Mouse (Mus musculus) embryonic facial prominence, embryonic 14.5 days (tissue): ENCODE data around the gene Pglyrp2. TPM values are rescaled to one million over a fixed set of nuclear protein-coding genes. Genes with fewer than 3 reads are reported as not detected.

Experiments used
- ATAC-seq: fragments of 200-750 bp; cut with Nextera tagmentation; 2 replicates; pipeline ENCODE4 v1.8.0; 2017; ENCODE audit warnings: low read depth, moderate number of reproducible peaks, moderate TSS enrichment
- DNase-seq: peaks from one replicate; pipeline ENCODE4 v3.0.0-alpha.2; 2015; ENCODE audit warnings: low spot score
- H3K27ac ChIP-seq: fragments of 300-500 bp; sonication (generic); replicated peaks from 2 replicates; pipeline ENCODE4 v1.5.1; 2014; ENCODE audit warnings: low read depth, mild to moderate bottlenecking, low read length, moderate library complexity
- H3K27me3 ChIP-seq: fragments of 300-500 bp; sonication (generic); replicated peaks from 2 replicates; pipeline ENCODE4 v1.6.1; 2014; ENCODE audit warnings: low read length; ENCODE audit not compliant: control insufficient read depth, insufficient read depth
- H3K36me3 ChIP-seq: fragments of 300-500 bp; sonication (generic); 2 replicates; pipeline ENCODE4 v1.6.1; 2014; ENCODE audit warnings: low read length, mixed read lengths; ENCODE audit not compliant: control insufficient read depth, insufficient read depth
- H3K4me1 ChIP-seq: fragments of 300-500 bp; sonication (generic); 2 replicates; pipeline ENCODE4 v1.6.1; 2014; ENCODE audit warnings: antibody characterized with exemption, low read length; ENCODE audit not compliant: control insufficient read depth, insufficient read depth
- H3K4me2 ChIP-seq: fragments of 300-500 bp; sonication (generic); 2 replicates; pipeline ENCODE4 v1.6.1; 2014; ENCODE audit warnings: low read depth, mild to moderate bottlenecking, low read length, moderate library complexity, mixed read lengths
- H3K4me3 ChIP-seq: fragments of 300-500 bp; sonication (generic); 2 replicates; pipeline ENCODE4 v1.5.1; 2014; ENCODE audit warnings: low read depth, mild to moderate bottlenecking, low read length
- H3K9ac ChIP-seq: fragments of 300-500 bp; sonication (generic); 2 replicates; pipeline ENCODE4 v1.6.1; 2014; ENCODE audit warnings: low read depth, mild to moderate bottlenecking, low read length, moderate library complexity, mixed read lengths
- H3K9me3 ChIP-seq: fragments of 300-500 bp; sonication (generic); 2 replicates; pipeline ENCODE4 v1.6.1; 2016; ENCODE audit warnings: low read length; ENCODE audit not compliant: control insufficient read depth
- WGBS: fragments of 180-500 bp; shearing (Covaris S2); extraction: QIAGEN DNeasy Blood & Tissue Kit; methylation state at CpG from one replicate; pipeline ENCODE4 v1.1.7; 2014; 5-methylcytosine and 5-hydroxymethylcytosine counted together
- polyA plus RNA-seq: library from polyadenylated mRNA; unstranded; fragments of >200 nt; fragmentation: Nextera tagmentation; extraction: Ambion mirVana; gene quantifications from 2 replicates; pipeline ENCODE4 v1.2.1, GENCODE M21; 2014

The Pglyrp2 gene
- polyA plus RNA-seq, 1 experiment from 2014 or later = 0.17 TPM

- H3K27ac ChIP-seq = no peak overlapping the region
- DNase-seq = no peak
- H3K9ac ChIP-seq = no peak overlapping the region
- no peak overlapping the region for H3K4me2 ChIP-seq
- no peaks in the 10 kb centered on the region for H3K9me3 ChIP-seq
- 71% methylated on average over 15 of the region's 15 CpGs for WGBS
- H3K4me3 ChIP-seq = no peak overlapping the region
- H3K4me1 ChIP-seq = no peaks in the 10 kb centered on the region
- H3K27me3 ChIP-seq = no peaks in the 10 kb centered on the region
- no peak for ATAC-seq
- peaks cover 15% of the 10 kb centered on the region; the same call in 1 of the 2 replicates for H3K36me3 ChIP-seq
Observed at GRCm38 (mm10) chr17:32376475-32376874, 47.5 kb downstream of the Pglyrp2 start.

- H3K27ac ChIP-seq = no peak overlapping the region
- peaks cover 12% of the 10 kb centered on the region for H3K36me3 ChIP-seq
- peak; percentile 28; the same call in 1 of the 2 replicates for ATAC-seq
- peaks cover 7% of the 10 kb centered on the region; the same call in 1 of the 2 replicates for H3K4me1 ChIP-seq
- peak overlapping the region; percentile 22; the same call in 1 of the 2 replicates for H3K9ac ChIP-seq
- 19% methylated on average over 11 of the region's 17 CpGs for WGBS
- no peaks in the 10 kb centered on the region for H3K9me3 ChIP-seq
- no peaks in the 10 kb centered on the region for H3K27me3 ChIP-seq
- no peak for DNase-seq
- peak overlapping the region; percentile 50 for H3K4me2 ChIP-seq
- peak overlapping the region; percentile 33 for H3K4me3 ChIP-seq
Observed at GRCm38 (mm10) chr17:32368991-32369578, 54.9 kb downstream of the Pglyrp2 start.

GRCm38 (mm10) chr17:32367706-32368105, 56.3 kb downstream of the Pglyrp2 start:
- Histone ChIP-seq H3K27ac (no peak overlapping the region), H3K9ac (no peak overlapping the region), H3K4me3 (no peak overlapping the region), H3K4me2 (no peak overlapping the region), H3K4me1 (peaks cover 14% of the 10 kb centered on the region), H3K9me3 (no peaks in the 10 kb centered on the region), H3K36me3 (peaks cover 12% of the 10 kb centered on the region), H3K27me3 (no peaks in the 10 kb centered on the region)
- no peak for ATAC-seq
- 89% methylated on average over 11 of the region's 11 CpGs for WGBS
- DNase-seq = no peak

- peak overlapping the region; percentile 60; the same call in 1 of the 2 replicates for H3K4me2 ChIP-seq
- H3K27me3 ChIP-seq = no peaks in the 10 kb centered on the region
- H3K36me3 ChIP-seq = peaks cover 31% of the 10 kb centered on the region
- ATAC-seq (no peak), DNase-seq (no peak)
- no peak overlapping the region for H3K4me3 ChIP-seq
- 81% methylated on average over 1 of the region's 1 CpGs for WGBS
- peaks cover 16% of the 10 kb centered on the region for H3K4me1 ChIP-seq
- H3K27ac ChIP-seq = no peak overlapping the region
- H3K9ac ChIP-seq = no peak overlapping the region
- no peaks in the 10 kb centered on the region for H3K9me3 ChIP-seq
Observed at GRCm38 (mm10) chr17:32365296-32365695, 58.7 kb downstream of the Pglyrp2 start.

- no peaks in the 10 kb centered on the region for H3K27me3 ChIP-seq
- peak overlapping the region; percentile 96 for H3K4me3 ChIP-seq
- peak overlapping the region; percentile 60 for H3K4me2 ChIP-seq
- no peaks in the 10 kb centered on the region for H3K9me3 ChIP-seq
- H3K27ac ChIP-seq = peak overlapping the region; percentile 74; the same call in 1 of the 2 replicates
- no peak for ATAC-seq
- peaks cover 16% of the 10 kb centered on the region for H3K4me1 ChIP-seq
- WGBS = 47% methylated on average over 5 of the region's 5 CpGs
- H3K9ac ChIP-seq = peak overlapping the region; percentile 95
- no peak for DNase-seq
- H3K36me3 ChIP-seq = peaks cover 35% of the 10 kb centered on the region
Observed at GRCm38 (mm10) chr17:32364850-32365249, 59.1 kb downstream of the Pglyrp2 start.

GRCm38 (mm10) chr17:32364331-32364730, 59.6 kb downstream of the Pglyrp2 start:
- Histone ChIP-seq H3K36me3 (peaks cover 40% of the 10 kb centered on the region), H3K9me3 (no peaks in the 10 kb centered on the region), H3K27me3 (no peaks in the 10 kb centered on the region), H3K9ac (peak overlapping the region; percentile 95), H3K4me1 (peaks cover 16% of the 10 kb centered on the region), H3K27ac (peak overlapping the region; percentile 74), H3K4me3 (peak overlapping the region; percentile 96), H3K4me2 (peak overlapping the region; percentile 68)
- ATAC-seq (peak; percentile 96), DNase-seq (peak; percentile 97)
- 0% methylated on average over 19 of the region's 47 CpGs for WGBS

GRCm38 (mm10) chr17:32363821-32364301, 60.1 kb downstream of the Pglyrp2 start:
- Histone ChIP-seq H3K27me3 (no peaks in the 10 kb centered on the region), H3K4me1 (peaks cover 16% of the 10 kb centered on the region), H3K4me2 (peak overlapping the region; percentile 68), H3K9me3 (no peaks in the 10 kb centered on the region), H3K9ac (peak overlapping the region; percentile 95), H3K27ac (peak overlapping the region; percentile 74), H3K36me3 (peaks cover 45% of the 10 kb centered on the region), H3K4me3 (peak overlapping the region; percentile 96)
- ATAC-seq (peak; percentile 19), DNase-seq (no peak)
- 3% methylated on average over 11 of the region's 50 CpGs for WGBS

GRCm38 (mm10) chr17:32362686-32363085, 61.3 kb downstream of the Pglyrp2 start:
- Histone ChIP-seq H3K4me3 (peak overlapping the region; percentile 96; the same call in 1 of the 2 replicates), H3K27ac (no peak overlapping the region), H3K4me1 (peaks cover 16% of the 10 kb centered on the region), H3K27me3 (no peaks in the 10 kb centered on the region), H3K36me3 (peaks cover 55% of the 10 kb centered on the region), H3K9ac (peak overlapping the region; percentile 95; the same call in 1 of the 2 replicates), H3K9me3 (no peaks in the 10 kb centered on the region), H3K4me2 (peak overlapping the region; percentile 68)
- no peak for ATAC-seq
- no peak for DNase-seq
- WGBS = 80% methylated on average over 4 of the region's 4 CpGs
